Mouse (Mus musculus) liver (tissue): ENCODE data around the gene Zfp808.
"Not testable (repeated sequence)": the region's sequence is repeated elsewhere in the genome, so short reads cannot be mapped to it uniquely, and the experiment has no call there.

Experiments used
- DNase-seq: peaks from one replicate; pipeline ENCODE4 v3.0.0-alpha.2; 2020; ENCODE audit warnings: mixed read lengths

Zfp808 gene

DNA sequence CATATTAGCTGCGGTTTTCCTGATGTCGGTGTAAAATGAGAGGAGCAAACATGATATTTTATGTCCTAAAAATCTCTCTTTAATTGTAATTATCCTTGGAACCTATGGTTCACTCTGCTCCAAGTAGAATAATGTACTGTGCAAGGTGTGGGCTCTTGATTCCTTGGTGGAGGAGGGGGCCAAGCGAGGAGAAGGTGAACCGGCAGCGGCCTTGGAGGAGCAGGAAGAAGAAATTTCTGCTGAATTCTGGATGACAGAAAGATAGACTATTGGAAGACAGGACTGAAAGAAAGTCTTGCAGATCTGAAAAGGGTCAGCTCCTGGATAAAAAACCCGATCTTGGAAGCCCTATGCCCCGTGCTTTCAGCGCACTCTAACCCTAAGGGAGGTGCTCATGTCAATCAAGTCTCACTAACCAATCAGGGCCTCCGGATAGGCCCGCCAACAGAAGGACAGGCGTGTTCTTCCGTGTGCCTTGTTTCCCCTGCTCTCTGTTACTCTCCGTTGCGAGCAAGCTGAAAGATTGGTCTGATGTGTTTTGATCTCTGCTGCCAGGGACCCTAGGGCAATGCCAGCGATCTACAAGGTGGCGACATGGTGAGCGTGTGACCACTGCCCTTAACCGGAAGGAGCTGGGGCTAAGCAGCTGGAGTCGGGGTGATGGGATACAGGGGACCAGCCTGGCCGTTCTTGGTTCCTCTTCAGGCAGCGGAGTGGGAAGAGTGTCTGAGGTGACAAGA, at the start of gene Zfp808:
Gene Zfp808 (plus strand): TSS at position 455 of the 740 bp plus-strand sequence.
- DNase-seq, result peak; percentile 68

DNA sequence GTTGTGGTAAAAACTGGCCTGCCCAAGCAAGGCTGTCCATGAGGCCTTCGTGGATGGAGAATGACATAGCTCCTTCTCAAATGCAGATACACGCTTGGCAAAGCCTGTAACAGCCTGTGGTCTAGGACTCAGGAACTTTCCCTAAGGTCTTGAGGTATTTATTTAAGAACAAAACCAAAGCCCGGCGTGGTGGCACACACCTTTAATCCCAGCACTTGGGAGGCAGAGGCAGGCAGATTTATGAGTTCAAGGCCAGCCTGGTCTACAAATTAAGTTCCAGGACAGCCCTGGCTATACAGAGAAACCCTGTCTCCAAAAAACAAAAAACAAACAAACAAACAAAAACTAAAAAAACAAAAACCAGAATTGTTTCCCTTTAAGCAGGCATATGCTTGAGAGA, 30.9 kb upstream of the Zfp808 start:
- DNase-seq, result not testable (repeated sequence)

DNA sequence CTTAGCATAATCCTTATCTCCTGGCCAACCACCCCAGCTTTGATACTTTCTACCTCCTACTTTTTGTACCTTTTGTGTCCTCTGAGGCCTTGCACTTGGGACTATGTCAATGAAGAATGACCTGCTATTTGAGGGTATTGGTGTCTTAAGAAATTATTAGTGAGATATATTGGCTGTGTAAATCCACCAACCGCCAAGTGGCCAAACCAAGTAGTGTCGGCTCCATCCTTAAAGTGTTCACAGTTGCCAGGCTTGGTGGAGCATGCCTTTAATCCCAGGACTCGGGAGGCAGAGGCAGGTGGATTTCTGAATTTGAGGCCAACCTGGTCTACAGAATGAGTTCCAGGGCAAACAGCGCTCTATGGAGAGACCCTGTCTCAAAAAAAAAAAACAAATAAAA, 30.2 kb upstream of the Zfp808 start:
- not testable (repeated sequence) for DNase-seq

DNA sequence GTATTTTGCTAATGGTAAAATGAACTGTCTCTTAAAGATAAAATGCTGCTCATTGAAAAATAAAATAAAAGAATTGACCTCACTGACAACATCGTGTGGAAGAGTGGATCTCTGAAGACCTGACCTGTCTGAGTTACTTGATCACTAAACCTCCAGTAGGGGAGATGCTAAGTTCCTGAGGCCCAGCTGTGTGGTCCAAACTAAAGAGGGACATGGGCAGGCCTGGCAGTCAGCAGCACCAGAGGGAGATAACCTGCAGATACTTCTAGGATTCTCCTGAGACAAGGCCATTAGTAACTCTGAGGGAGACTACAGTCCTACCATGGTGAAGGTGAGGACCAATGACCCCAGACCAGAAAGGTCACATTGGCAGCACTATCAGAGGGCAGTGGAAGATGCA, 27.3 kb upstream of the Zfp808 start:
- not testable (repeated sequence) for DNase-seq

DNA sequence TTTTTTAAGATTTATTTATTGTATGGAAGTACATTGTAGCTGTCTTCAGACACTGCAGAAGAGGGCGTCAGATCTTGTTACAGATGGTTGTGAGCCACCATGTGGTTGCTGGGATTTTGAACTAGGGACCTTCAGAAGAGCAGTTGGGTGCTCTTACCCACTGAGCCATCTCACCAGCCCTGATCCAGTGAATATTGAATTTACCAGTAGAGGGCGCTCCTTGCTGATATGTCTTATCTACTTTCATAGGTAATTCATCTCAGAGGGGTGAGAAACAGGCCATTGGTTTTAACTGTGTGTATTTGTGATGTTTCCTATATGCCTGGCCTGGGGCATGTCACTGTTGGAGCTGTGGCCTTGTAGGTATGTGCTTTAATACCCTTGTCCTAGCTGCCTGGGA, 13.8 kb upstream of the Zfp808 start:
- DNase-seq, result not testable (repeated sequence)

DNA sequence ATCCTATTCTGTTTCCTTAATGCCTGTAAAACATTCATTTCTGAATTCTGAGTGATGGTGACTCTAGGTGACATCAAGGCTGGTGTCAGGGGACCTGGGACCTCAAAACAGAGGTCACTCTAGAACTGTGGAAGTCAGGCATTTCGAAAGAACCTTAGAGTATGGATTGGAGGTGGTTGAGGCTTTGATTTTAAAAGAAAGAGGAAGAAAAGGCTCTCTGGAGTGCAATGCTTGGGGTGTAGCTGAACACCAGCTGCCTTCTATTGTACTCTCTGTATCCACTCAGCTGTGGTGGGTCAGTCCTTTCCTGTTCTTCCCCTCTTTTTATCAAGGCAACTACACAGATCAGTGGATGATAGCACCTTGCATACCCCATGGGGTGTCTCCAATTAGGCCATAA, 8.1 kb upstream of the Zfp808 start:
- not testable (repeated sequence) for DNase-seq

DNA sequence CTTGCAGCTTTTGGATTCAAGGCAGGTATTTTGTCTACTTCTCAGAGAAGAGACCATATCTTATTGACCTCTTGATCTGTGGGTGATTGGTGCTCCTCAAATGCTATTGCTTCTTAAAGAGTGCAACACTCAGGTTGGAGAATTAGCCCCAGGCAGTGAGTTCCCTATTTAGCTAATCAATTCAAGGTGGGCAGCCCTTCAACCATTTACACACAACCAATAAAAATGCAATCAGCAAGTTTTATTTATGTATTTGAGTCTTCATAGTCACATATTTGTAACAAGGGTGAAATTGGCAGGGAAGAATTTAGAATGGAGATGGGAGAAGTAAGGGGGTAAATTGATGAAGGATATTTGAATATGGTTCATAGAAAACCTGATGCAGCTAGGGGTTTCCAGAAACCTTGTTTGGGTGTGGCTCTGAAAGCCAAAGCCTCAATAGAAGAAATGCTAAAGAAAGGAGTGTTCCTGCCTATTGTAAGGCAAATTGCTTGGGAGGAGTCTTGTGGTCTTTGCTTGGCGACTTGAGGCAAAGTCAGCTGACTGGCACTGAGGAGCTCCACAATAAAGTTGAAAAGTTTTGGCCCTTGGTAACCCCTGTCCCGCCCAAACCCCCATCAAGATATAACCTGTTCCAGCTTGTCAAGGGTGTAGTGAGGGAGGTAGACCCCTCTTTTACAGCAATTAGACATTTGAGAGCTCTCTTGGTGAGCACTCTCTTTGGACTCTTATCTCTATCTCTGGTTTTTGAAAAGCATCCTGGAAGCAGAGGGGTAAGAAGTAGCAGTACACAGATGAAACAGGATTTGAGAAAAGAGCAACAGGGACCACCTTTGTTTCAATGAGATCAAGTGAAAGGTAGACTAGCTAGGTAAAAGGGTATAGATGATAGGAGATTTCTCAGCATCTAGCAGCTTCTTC, 52.4 kb downstream of the Zfp808 start:
- DNase-seq, result not testable (repeated sequence)

DNA sequence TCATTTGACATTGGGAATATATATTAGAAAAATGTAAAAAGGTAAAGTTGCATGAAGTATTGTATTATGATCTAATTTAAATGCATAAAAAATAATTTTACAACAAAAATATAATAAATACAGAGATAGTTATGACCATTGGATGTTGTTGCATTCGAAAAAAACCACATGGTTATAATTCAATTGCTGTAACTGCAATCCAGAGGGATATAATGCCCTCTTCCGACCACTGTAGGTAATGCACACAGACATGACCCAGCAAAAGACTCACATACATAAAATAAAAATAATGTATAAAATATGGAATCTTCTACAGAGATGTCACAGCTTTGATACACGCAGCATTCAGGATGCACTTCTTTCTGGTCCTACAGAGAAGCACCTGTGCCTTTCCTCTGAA, 115.6 kb downstream of the Zfp808 start:
- no peak for DNase-seq

DNA sequence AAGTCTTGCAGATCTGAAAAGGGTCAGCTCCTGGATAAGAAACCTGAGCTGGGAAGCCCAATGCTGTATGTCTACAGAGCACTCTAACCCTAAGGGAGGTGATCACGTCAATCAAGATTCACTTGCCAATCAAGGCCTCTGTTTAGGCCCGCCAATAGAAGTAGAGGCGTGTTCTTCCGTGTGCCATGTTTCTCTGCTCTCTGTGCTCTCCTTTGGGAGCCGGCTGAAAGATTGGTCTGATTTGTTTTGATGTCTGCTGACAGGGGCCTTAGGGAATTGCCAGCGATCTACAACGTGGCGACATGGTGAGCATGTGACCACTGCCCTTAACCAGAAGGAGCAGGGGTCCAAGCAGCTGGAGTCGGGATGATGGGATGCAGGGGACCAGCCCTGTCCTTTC, 125.5 kb downstream of the Zfp808 start:
- DNase-seq, result not testable (repeated sequence)

DNA sequence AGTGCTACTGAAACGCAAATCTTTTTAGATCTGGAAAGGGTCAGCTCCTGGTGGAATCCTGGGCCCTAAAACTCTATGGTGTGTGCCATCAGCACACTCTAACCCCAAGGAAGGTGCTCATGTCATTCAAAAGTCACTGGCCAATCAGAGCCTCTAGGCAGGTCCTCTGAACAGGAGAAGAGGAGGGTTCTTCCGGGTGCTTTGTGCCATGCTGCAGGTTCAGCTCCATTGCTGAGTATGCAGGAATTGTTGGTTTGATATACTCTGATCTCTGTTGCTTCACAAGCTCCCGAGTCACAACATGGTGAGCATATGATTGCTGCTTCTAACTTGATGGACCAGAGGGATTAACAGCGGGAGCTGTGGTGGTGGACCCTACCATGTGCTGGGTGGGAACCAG, 133.7 kb downstream of the Zfp808 start:
- DNase-seq, result no peak
